Mouse (Mus musculus): Measurements from ENCODE around the gene Mia2.
A peak's percentile ranks its signal among the peaks of the same experiment; 100 is the strongest.
"Not testable (repeated sequence)": the region's sequence is repeated elsewhere in the genome, so short reads cannot be mapped to it uniquely, and the experiment has no call there.

Mia2 gene

GRCm38 (mm10) chr12:59095104-59096025, at the start of gene Mia2:
Gene Mia2 (plus strand): TSS chr12:59095799.
- no peak for DNase-seq (ENCODE audit: low read depth, low spot score)

- DNase-seq (ENCODE audit: low read depth, low spot score): no peak
These were observed 43.1 kb upstream of the Mia2 start for GRCm38 (mm10) chr12:59052470-59052869.

GRCm38 (mm10) chr12:59053166-59053565, 42.4 kb upstream of the Mia2 start:
- no peak for DNase-seq (ENCODE audit: low read depth, low spot score)

DNA sequence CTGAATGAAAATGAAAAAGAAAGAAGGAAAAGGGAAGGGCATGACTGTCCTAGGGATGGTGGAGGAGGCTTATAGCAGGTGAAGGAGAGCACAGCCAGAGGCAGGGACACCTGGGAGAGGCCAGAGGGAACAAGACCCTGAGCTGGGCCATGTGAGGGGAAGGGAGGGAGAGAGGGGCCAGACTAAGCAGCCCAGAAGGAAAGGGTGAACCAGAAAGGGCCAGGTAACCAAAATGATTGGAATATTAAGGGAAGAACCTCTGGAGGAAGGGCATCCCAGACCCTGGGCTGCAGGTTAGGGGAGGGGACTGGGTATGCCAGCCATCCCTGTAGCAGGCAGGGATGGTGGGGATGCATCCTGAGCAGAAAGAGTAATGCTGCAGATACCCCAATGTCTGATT, 41.6 kb upstream of the Mia2 start:
- no peak for DNase-seq (ENCODE audit: low read depth, low spot score)

GRCm38 (mm10) chr12:59055196-59055850, 40.3 kb upstream of the Mia2 start:
- DNase-seq (ENCODE audit: low read depth, low spot score): peak; percentile 55

- no peak for DNase-seq (ENCODE audit: low read depth, low spot score)
These were observed 39.4 kb upstream of the Mia2 start for GRCm38 (mm10) chr12:59056222-59056621.

DNA sequence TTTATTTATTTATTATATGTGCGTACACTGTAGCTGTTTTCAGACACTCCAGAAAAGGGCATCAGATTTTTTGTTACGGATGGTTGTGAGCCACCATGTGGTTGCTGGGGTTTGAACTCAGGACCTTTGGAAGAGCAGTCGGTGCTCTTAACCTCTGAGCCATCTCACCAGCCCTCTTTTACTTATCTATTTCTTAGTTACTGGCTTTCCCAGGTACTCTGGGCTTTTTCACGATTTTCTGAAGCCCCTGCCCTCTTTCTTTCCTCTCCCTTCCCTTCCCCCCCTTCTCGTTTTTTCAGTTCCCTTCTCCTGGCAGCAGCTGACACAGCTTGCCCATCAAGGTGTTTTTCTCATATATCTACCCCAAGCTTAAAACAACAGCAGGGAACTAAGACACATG, 37.4 kb upstream of the Mia2 start:
- DNase-seq (ENCODE audit: low read depth, low spot score): not testable (repeated sequence)

DNA sequence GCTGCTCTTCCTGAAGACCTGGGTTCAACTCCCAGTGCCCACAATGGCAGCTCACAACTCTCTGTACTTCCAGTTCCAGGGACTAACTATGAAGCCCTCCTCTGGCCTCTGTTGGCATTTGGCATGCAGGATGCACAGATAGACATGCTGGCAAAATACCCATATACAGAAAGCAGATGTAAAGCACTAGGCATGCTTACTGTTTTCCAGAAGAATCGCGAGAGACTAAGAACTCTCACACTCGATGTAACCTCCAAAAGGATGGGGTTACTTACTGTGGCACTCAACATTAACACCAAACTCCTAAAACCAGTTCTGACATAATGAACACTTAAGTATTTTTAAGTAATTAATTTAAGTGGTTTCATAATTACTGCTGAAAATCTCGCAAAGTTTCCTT, 35.3 kb upstream of the Mia2 start:
- DNase-seq (ENCODE audit: low read depth, low spot score): no peak

GRCm38 (mm10) chr12:59060993-59061595, 34.5 kb upstream of the Mia2 start, which contains the start of gene Trappc6b:
Gene Trappc6b (minus strand): TSS chr12:59061472.
- peak; percentile 81 for DNase-seq (ENCODE audit: low read depth, low spot score)

- DNase-seq (ENCODE audit: low read depth, low spot score): no peak
These were observed 30.8 kb upstream of the Mia2 start for GRCm38 (mm10) chr12:59064837-59065236.

DNA sequence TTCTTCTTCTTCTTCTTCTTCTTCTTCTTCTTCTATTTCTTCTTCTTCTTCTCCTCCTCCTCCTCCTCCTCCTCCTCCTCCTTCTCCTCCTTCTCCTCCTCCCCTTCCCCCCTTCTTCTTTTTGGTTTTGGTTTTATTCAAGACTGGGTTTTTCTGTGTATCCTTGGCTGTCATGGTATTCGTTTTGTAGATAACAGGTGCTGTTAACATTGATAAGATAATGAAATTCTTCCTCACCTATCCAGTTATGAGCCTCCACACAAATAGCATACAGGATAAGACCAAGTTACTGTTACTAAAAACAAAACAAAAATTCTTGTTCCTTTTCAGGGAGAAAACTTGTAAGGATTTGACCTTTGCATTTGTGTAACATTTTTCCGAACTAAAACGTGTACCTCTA, 29.8 kb upstream of the Mia2 start:
- DNase-seq (ENCODE audit: low read depth, low spot score): no peak

DNA sequence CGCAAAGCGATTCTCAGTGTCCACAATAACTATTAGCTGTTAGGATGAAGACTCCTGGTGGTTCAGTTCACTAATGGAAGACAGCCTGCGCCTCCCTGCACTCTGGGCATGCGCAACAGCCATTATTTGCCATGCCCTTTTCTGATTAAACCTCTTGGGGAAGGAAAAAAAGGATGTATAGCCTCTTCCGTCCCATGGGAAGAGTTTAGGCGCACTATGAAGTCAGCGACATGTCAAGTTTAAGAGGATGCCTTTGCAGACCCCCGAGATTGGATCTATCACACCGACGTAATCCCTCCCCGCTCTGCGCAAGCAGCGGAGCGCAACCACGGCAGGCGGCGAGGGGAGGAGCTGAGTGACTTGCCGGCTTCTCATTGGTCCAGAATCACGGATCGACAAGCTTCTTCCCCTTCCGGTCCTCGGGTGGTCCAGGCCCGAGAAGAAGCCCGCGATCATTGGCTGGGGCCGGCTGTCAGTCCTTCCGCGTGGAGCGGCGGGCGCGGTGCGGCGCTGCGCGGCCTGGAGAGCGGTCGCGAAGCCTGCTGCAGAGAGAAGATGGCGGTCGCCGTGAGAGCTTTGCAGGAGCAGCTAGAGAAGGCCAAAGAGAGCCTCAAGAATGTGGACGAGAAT, 29.0 kb upstream of the Mia2 start, which contains the start of gene Pnn:
Gene Pnn (plus strand): TSS at position 437 of the 630 bp plus-strand sequence.
- peak; percentile 98 for DNase-seq (ENCODE audit: low read depth, low spot score)

DNA sequence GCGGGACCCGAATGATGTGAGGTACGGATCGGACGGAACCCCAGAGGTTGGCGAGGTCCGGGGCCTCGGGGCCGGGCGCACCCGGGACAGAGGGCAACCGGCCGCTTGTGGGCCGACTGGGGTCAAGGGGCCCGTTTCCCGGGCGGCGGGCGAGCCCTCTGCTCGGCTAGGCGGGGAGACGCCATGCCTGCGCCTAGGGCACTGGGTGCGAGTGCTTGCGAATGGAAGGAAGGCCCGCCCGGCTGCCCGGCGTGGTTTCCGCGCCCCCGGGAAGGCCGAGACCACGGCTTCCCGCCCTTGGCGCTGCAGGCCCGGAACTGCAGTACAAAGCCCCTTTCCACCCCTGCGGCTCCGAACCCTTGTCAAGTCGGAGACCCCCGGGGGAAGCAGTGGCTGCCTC, 28.5 kb upstream of the Mia2 start:
- DNase-seq (ENCODE audit: low read depth, low spot score): no peak

DNA sequence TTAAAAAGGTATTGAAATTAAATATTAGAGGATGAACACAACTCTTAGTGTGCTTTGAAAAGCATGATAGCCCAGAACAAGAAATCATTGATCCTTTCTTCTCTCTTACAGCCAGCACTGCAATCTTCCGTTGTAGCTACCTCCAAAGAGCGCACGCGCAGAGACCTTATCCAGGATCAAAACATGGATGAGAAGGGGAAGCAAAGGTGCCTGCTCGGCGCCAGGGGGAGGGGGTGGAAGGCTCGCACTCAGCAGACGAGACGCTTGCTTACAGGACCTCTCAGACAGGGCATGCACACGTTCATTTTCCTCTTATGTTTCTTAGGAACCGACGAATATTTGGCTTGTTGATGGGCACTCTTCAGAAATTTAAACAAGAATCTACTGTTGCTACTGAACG, 26.8 kb upstream of the Mia2 start:
- no peak for DNase-seq (ENCODE audit: low read depth, low spot score)

- DNase-seq (ENCODE audit: low read depth, low spot score): no peak
These were observed 23.3 kb upstream of the Mia2 start for GRCm38 (mm10) chr12:59072286-59072685.

DNA sequence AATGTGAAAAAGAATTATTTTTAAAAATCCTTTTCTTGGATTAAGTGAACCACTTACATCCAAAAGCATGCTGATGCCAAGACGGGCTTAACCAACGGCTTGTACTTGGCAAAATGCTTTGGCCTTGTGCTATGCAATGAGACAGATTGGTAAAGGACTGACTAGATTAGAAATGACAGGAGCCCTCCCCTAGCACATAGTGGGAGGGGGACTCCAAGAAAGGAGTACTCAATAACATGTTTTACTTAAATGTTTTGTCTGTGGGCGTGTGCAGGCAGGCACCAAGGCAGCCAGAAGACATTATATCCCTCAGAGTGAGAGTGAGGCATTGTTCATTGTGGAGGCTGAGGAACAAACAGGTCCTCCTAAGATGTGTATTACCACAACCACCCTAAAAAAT, 21.5 kb upstream of the Mia2 start:
- DNase-seq (ENCODE audit: low read depth, low spot score): no peak

DNA sequence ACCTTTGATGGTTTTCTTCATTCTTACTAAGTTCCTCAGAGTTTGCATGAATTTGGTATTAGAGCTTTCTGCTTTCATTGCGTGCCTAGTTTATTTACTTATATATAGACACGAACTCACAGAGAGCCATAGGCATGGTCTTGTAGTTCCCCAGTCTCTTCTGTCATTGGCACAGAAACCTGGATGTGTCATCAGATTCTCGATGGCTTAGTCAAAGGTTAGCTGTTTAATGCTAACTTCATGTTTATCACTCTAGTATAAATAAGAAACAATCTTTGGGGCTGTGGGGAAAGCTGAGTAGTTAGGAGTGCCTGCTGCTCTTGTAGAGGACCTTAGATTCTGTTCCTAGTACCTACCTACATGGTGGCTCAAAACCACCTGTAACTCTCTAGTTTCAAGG, 18.6 kb upstream of the Mia2 start:
- DNase-seq (ENCODE audit: low read depth, low spot score): no peak

DNA sequence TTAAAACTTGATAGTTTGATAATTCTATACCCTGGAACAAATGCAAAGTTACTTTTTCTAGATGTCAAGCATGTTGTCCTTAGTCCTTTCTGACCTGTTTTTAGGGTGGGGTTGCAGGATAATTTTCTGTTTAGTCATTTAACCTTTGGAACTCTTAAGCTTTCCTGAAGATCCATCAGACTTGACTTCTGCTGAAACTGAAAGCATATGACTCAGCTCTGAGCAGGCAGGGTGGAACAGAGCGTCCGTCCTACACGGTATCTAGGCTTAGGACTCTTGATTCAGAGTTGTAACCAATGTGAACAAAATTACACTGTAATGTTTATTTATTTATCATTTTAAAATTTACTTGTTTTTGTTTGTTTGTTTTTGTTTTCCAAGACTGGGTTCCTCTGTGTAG, 17.7 kb upstream of the Mia2 start:
- no peak for DNase-seq (ENCODE audit: low read depth, low spot score)

GRCm38 (mm10) chr12:59080461-59080860, 15.1 kb upstream of the Mia2 start:
- no peak for DNase-seq (ENCODE audit: low read depth, low spot score)

DNA sequence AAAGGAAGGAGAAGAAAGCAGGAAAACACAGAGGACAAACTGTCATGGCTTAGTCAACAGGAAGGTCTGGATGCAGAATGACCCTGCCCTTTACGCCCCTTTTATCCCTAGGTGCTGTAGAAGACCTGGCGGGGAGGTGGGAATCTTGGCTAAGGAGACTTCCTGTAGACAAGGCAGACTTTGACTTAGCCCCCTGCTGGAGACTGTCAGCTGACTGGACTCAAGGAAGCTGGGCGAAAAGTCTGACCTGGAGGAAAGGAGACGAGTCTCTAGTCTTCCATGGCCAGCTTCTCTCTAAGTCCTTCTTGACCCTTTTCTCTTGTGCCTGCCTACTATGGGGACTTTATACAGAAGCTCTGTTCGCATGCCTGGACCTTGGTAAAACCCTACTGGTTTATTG, 11.2 kb upstream of the Mia2 start:
- no peak for DNase-seq (ENCODE audit: low read depth, low spot score)

DNA sequence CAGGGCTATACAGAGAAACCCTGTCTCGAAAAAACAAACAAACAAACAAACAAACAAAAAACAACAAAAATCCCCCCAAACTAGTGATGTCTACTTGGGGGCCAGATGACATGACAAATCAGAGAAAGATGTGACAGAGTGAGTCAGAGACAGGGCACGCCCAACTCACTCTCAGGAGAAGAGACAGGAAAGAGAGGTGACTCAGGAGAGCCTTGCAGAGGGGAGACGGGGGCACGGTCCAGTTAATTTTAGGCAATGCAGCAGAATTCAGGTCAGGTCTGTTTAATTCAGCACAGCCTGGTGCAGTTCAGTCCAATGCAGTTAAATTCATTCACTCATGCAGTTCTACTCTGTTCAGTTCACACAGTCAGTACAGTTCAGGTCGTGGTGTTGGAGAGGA, 9.4 kb upstream of the Mia2 start:
- no peak for DNase-seq (ENCODE audit: low read depth, low spot score)

- DNase-seq (ENCODE audit: low read depth, low spot score): no peak
These were observed 2.1 kb upstream of the Mia2 start for GRCm38 (mm10) chr12:59093543-59093942.

Data from CD4-positive helper T cell, adult 2 months (primary cell).